Mouse (Mus musculus) small intestine, adult 2 months (tissue): ENCODE measurements around the gene Klhdc2. TPM values are rescaled to one million over a fixed set of nuclear protein-coding genes. Genes with fewer than 3 reads are reported as not detected.
A peak's percentile ranks its signal among the peaks of the same experiment; 100 is the strongest.

ENCODE experiments used
- H3K27ac ChIP-seq: fragments of 200-500 bp; 2 replicates; pipeline ENCODE4 v1.5.1; 2012; ENCODE audit warnings: low read depth, low read length, control low read depth, inconsistent platforms; ENCODE audit not compliant: insufficient read depth
- H3K27me3 ChIP-seq: fragments of 200-500 bp; 2 replicates; pipeline ENCODE4 v1.6.1; 2012; ENCODE audit warnings: mild to moderate bottlenecking, moderate library complexity, low read length, inconsistent platforms; ENCODE audit not compliant: control insufficient read depth, insufficient read depth
- H3K36me3 ChIP-seq: fragments of 200-500 bp; 2 replicates; pipeline ENCODE4 v1.6.1; 2012; ENCODE audit warnings: mild to moderate bottlenecking, low read length, control low read depth, inconsistent platforms; ENCODE audit not compliant: control insufficient read depth, insufficient read depth
- H3K4me1 ChIP-seq: fragments of 200-500 bp; 2 replicates; pipeline ENCODE4 v1.6.1; 2012; ENCODE audit warnings: low read length, inconsistent platforms, mixed read lengths; ENCODE audit not compliant: control insufficient read depth, insufficient read depth, insufficient read length
- H3K4me3 ChIP-seq: fragments of 200-500 bp; 2 replicates; pipeline ENCODE4 v1.5.1; 2012; ENCODE audit warnings: low read depth, mild to moderate bottlenecking, control low read depth, inconsistent platforms, low read length, moderate library complexity
- CTCF ChIP-seq: fragments of 200-500 bp; IDR thresholded peaks from 2 replicates; pipeline ENCODE4 v1.5.1; 2012; ENCODE audit warnings: low read depth, mild to moderate bottlenecking, control low read depth, inconsistent platforms, low read length, moderate library complexity, mixed read lengths; ENCODE audit not compliant: insufficient replicate concordance, insufficient read length; ENCODE audit errors: extremely low read depth
- POLR2A ChIP-seq: fragments of 200-500 bp; IDR thresholded peaks from 2 replicates; pipeline ENCODE4 v1.6.1; 2012; ENCODE audit warnings: low read depth, mild to moderate bottlenecking, control low read depth, inconsistent platforms, low read length, moderate library complexity
- WGBS: fragments of 180-500 bp; shearing (Covaris S2); methylation state at CpG from one replicate; pipeline ENCODE4 v1.1.7; 2018; 5-methylcytosine and 5-hydroxymethylcytosine counted together
- polyA plus RNA-seq: library from polyadenylated mRNA; depleted of rRNA; stranded (reverse); fragments of >200 nt; gene quantifications from 2 replicates; pipeline ENCODE4 v1.2.3, GENCODE M21; 2012

Gene Klhdc2
- polyA plus RNA-seq, 1 experiment = 22.6 TPM

GRCm38 (mm10) chr12:69292401-69292800, 4.1 kb upstream of the Klhdc2 start:
- Histone ChIP-seq H3K27ac (no peak overlapping the region), H3K4me1 (no peaks in the 10 kb centered on the region), H3K36me3 (no peaks in the 10 kb centered on the region), H3K4me3 (no peak overlapping the region), H3K27me3 (no peaks in the 10 kb centered on the region)
- TF ChIP-seq CTCF (no peak), POLR2A (no peak)
- WGBS = 89% methylated on average over 6 of the region's 6 CpGs

GRCm38 (mm10) chr12:69293815-69294214, 2.7 kb upstream of the Klhdc2 start:
- WGBS = 31% methylated on average over 2 of the region's 2 CpGs
- Histone ChIP-seq H3K27ac (no peak overlapping the region), H3K4me3 (no peak overlapping the region), H3K27me3 (no peaks in the 10 kb centered on the region), H3K4me1 (0 out of 2 replicates have a peak, but pooled peaks cover 3% of the 10 kb centered on the region), H3K36me3 (no peaks in the 10 kb centered on the region)
- TF ChIP-seq CTCF = no peak
- TF ChIP-seq POLR2A = no peak

GRCm38 (mm10) chr12:69294936-69295335, 1.5 kb upstream of the Klhdc2 start:
- H3K27ac ChIP-seq = no peak overlapping the region
- no peaks in the 10 kb centered on the region for H3K36me3 ChIP-seq
- TF ChIP-seq CTCF (no peak), POLR2A (no peak)
- peaks cover 8% of the 10 kb centered on the region for H3K4me1 ChIP-seq
- no peak overlapping the region for H3K4me3 ChIP-seq
- 80% methylated on average over 2 of the region's 2 CpGs for WGBS
- no peaks in the 10 kb centered on the region for H3K27me3 ChIP-seq

- Histone ChIP-seq H3K27ac (no peak overlapping the region), H3K4me1 (peaks cover 8% of the 10 kb centered on the region), H3K4me3 (no peak overlapping the region), H3K36me3 (no peaks in the 10 kb centered on the region), H3K27me3 (no peaks in the 10 kb centered on the region)
- TF ChIP-seq POLR2A (no peak), CTCF (no peak)
- 80% methylated on average over 4 of the region's 4 CpGs for WGBS
Observed at GRCm38 (mm10) chr12:69295651-69296050, 830 bp upstream of the Klhdc2 start.

- peaks cover 8% of the 10 kb centered on the region; the same call in 1 of the 2 replicates for H3K36me3 ChIP-seq
- peak overlapping the region; percentile 75 for H3K4me3 ChIP-seq
- no peaks in the 10 kb centered on the region for H3K27me3 ChIP-seq
- WGBS = 8% methylated on average over 20 of the region's 20 CpGs
- H3K4me1 ChIP-seq = peaks cover 8% of the 10 kb centered on the region
- no peak for TF ChIP-seq POLR2A
- no peak for TF ChIP-seq CTCF
- peak overlapping the region; percentile 38; the same call in 1 of the 2 replicates for H3K27ac ChIP-seq
Observed at GRCm38 (mm10) chr12:69297411-69298150, 1.1 kb downstream of the Klhdc2 start.

- Histone ChIP-seq H3K4me3 (no peak overlapping the region), H3K27ac (no peak overlapping the region), H3K4me1 (peaks cover 8% of the 10 kb centered on the region), H3K36me3 (peaks cover 9% of the 10 kb centered on the region; the same call in 1 of the 2 replicates), H3K27me3 (no peaks in the 10 kb centered on the region)
- TF ChIP-seq POLR2A (no peak), CTCF (no peak)
- WGBS = 86% methylated on average over 4 of the region's 4 CpGs
Observed at GRCm38 (mm10) chr12:69298281-69298680, 1.8 kb downstream of the Klhdc2 start.

GRCm38 (mm10) chr12:69299231-69299630, 2.8 kb downstream of the Klhdc2 start:
- H3K27ac ChIP-seq = no peak overlapping the region
- 32% methylated on average over 12 of the region's 12 CpGs for WGBS
- peaks cover 14% of the 10 kb centered on the region for H3K36me3 ChIP-seq
- H3K27me3 ChIP-seq = no peaks in the 10 kb centered on the region
- TF ChIP-seq CTCF (no peak), POLR2A (no peak)
- H3K4me1 ChIP-seq = peaks cover 8% of the 10 kb centered on the region
- 0 out of 2 replicates have a peak overlapping the region, but pooled peaks have one; percentile 16 for H3K4me3 ChIP-seq

- Histone ChIP-seq H3K27ac (no peak overlapping the region), H3K4me1 (peaks cover 8% of the 10 kb centered on the region), H3K4me3 (no peak overlapping the region), H3K27me3 (no peaks in the 10 kb centered on the region), H3K36me3 (peaks cover 16% of the 10 kb centered on the region)
- WGBS = 93% methylated on average over 3 of the region's 3 CpGs
- TF ChIP-seq POLR2A = no peak
- TF ChIP-seq CTCF = no peak
Observed at GRCm38 (mm10) chr12:69299831-69300230, 3.4 kb downstream of the Klhdc2 start.
